Mouse (Mus musculus): ENCODE data around the gene Fbxo28. TPM values are rescaled to one million over a fixed set of nuclear protein-coding genes. Genes with fewer than 3 reads are reported as not detected.

Gene Fbxo28
- polyA plus RNA-seq, 1 experiment = 7.3 TPM

- no peak overlapping the region for H3K4me3 ChIP-seq (ENCODE audit: extremely low read depth, insufficient read depth, insufficient read length)
- H3K27me3 ChIP-seq (ENCODE audit: control insufficient read depth, insufficient read depth, low read length) = no peaks in the 10 kb centered on the region
- no peaks in the 10 kb centered on the region for H3K4me1 ChIP-seq (ENCODE audit: control insufficient read depth, insufficient read depth, insufficient read length)
- peaks cover 10% of the 10 kb centered on the region for H3K36me3 ChIP-seq (ENCODE audit: control insufficient read depth, insufficient read depth, low read length)
- TF ChIP-seq POLR2A (IDR thresholded peaks at IDR 0.05; ENCODE audit: low read depth, low read length) (no peak), CTCF (IDR thresholded peaks at IDR 0.05; ENCODE audit: extremely low read depth, insufficient read depth, insufficient read length, insufficient replicate concordance) (no peak)
- no peak for DNase-seq (ENCODE audit: low read depth in 1 of 2, low spot score in 2 of 2)
- 86% methylated on average over 5 of the region's 5 CpGs for WGBS
- H3K27ac ChIP-seq (ENCODE audit: insufficient read depth, low read length) = no peak overlapping the region
These were observed 69.8 kb downstream of the Fbxo28 start for GRCm38 (mm10) chr1:182271632-182272031.

GRCm38 (mm10) chr1:182271130-182271529, 70.3 kb downstream of the Fbxo28 start:
- no peaks in the 10 kb centered on the region for H3K27me3 ChIP-seq (ENCODE audit: control insufficient read depth, insufficient read depth, low read length)
- no peak overlapping the region for H3K27ac ChIP-seq (ENCODE audit: insufficient read depth, low read length)
- no peak for DNase-seq (ENCODE audit: low read depth in 1 of 2, low spot score in 2 of 2)
- WGBS = 88% methylated on average over 5 of the region's 5 CpGs
- no peak for TF ChIP-seq CTCF (IDR thresholded peaks at IDR 0.05; ENCODE audit: extremely low read depth, insufficient read depth, insufficient read length, insufficient replicate concordance)
- TF ChIP-seq POLR2A (IDR thresholded peaks at IDR 0.05; ENCODE audit: low read depth, low read length) = no peak
- H3K4me1 ChIP-seq (ENCODE audit: control insufficient read depth, insufficient read depth, insufficient read length) = no peaks in the 10 kb centered on the region
- H3K36me3 ChIP-seq (ENCODE audit: control insufficient read depth, insufficient read depth, low read length) = peaks cover 8% of the 10 kb centered on the region
- no peak overlapping the region for H3K4me3 ChIP-seq (ENCODE audit: extremely low read depth, insufficient read depth, insufficient read length)

- Histone ChIP-seq H3K27ac (ENCODE audit: insufficient read depth, low read length) (no peak overlapping the region), H3K4me3 (ENCODE audit: extremely low read depth, insufficient read depth, insufficient read length) (no peak overlapping the region), H3K27me3 (ENCODE audit: control insufficient read depth, insufficient read depth, low read length) (no peaks in the 10 kb centered on the region), H3K4me1 (ENCODE audit: control insufficient read depth, insufficient read depth, insufficient read length) (no peaks in the 10 kb centered on the region), H3K36me3 (ENCODE audit: control insufficient read depth, insufficient read depth, low read length) (no peaks in the 10 kb centered on the region)
- TF ChIP-seq POLR2A (IDR thresholded peaks at IDR 0.05; ENCODE audit: low read depth, low read length) (no peak), CTCF (IDR thresholded peaks at IDR 0.05; ENCODE audit: extremely low read depth, insufficient read depth, insufficient read length, insufficient replicate concordance) (no peak)
- no peak for DNase-seq (ENCODE audit: low read depth in 1 of 2, low spot score in 2 of 2)
- 86% methylated on average over 4 of the region's 4 CpGs for WGBS
These were observed 73.1 kb downstream of the Fbxo28 start for GRCm38 (mm10) chr1:182268317-182268716.

- Histone ChIP-seq H3K4me1 (ENCODE audit: control insufficient read depth, insufficient read depth, insufficient read length) (no peaks in the 10 kb centered on the region), H3K4me3 (ENCODE audit: extremely low read depth, insufficient read depth, insufficient read length) (no peak overlapping the region), H3K27ac (ENCODE audit: insufficient read depth, low read length) (no peak overlapping the region), H3K36me3 (ENCODE audit: control insufficient read depth, insufficient read depth, low read length) (no peaks in the 10 kb centered on the region), H3K27me3 (ENCODE audit: control insufficient read depth, insufficient read depth, low read length) (no peaks in the 10 kb centered on the region)
- DNase-seq (ENCODE audit: low read depth in 1 of 2, low spot score in 2 of 2) = no peak
- WGBS = 91% methylated on average over 11 of the region's 11 CpGs
- TF ChIP-seq POLR2A (IDR thresholded peaks at IDR 0.05; ENCODE audit: low read depth, low read length) (no peak), CTCF (IDR thresholded peaks at IDR 0.05; ENCODE audit: extremely low read depth, insufficient read depth, insufficient read length, insufficient replicate concordance) (no peak)
These were observed 75.4 kb downstream of the Fbxo28 start for GRCm38 (mm10) chr1:182266028-182266525.

Other genes starting within 250 kb of the Fbxo28 start
- 27.1 and 27.5 TPM in 2 replicates for gene Srp9, start 216.9 kb downstream of the Fbxo28 start, polyA plus RNA-seq (2012; rRNA removed)
- gene Vmn1r1, start 177.1 kb downstream of the Fbxo28 start, polyA plus RNA-seq (2012; rRNA removed) = not detected in 2 replicates
- gene Degs1, start 58.8 kb downstream of the Fbxo28 start, polyA plus RNA-seq (2012; rRNA removed) = 29.1 and 34.6 TPM in 2 replicates
- gene Trp53bp2, start 67.5 kb upstream of the Fbxo28 start, polyA plus RNA-seq (2012; rRNA removed) = 8.9 and 11.2 TPM in 2 replicates
- gene Capn2, start 176.0 kb upstream of the Fbxo28 start, polyA plus RNA-seq (2012; rRNA removed) = 11.7 and 14.0 TPM in 2 replicates
- gene Capn8, start 223.4 kb upstream of the Fbxo28 start, polyA plus RNA-seq (2012; rRNA removed) = not detected in 2 replicates